Mouse (Mus musculus) kidney, embryonic 15.5 days (tissue): ENCODE results near the gene Ppm1n. TPM values are rescaled to one million over a fixed set of nuclear protein-coding genes. Genes with fewer than 3 reads are reported as not detected.
A peak's percentile ranks its signal among the peaks of the same experiment; 100 is the strongest.

Experiments
- ATAC-seq: fragments of 200-750 bp; cut with Nextera tagmentation; replicated peaks from 2 replicates; pipeline ENCODE4 v1.8.0; 2017; ENCODE audit warnings: moderate TSS enrichment; ENCODE audit not compliant: low FRiP score
- H3K27ac ChIP-seq: fragments of 300-500 bp; sonication (generic); 2 replicates; pipeline ENCODE4 v1.5.1; 2015; ENCODE audit warnings: mild to moderate bottlenecking, inconsistent platforms
- H3K27me3 ChIP-seq: fragments of 300-500 bp; sonication (generic); 2 replicates; pipeline ENCODE4 v1.6.1; 2015; ENCODE audit warnings: inconsistent platforms
- H3K36me3 ChIP-seq: fragments of 300-500 bp; sonication (generic); 2 replicates; pipeline ENCODE4 v1.6.1; 2015; ENCODE audit warnings: inconsistent platforms
- H3K4me1 ChIP-seq: fragments of 300-500 bp; sonication (generic); 2 replicates; pipeline ENCODE4 v1.6.1; 2015; ENCODE audit warnings: inconsistent platforms
- H3K4me2 ChIP-seq: fragments of 300-500 bp; sonication (generic); 2 replicates; pipeline ENCODE4 v1.6.1; 2015; ENCODE audit warnings: moderate library complexity, mild to moderate bottlenecking, inconsistent platforms
- H3K4me3 ChIP-seq: fragments of 300-500 bp; sonication (generic); replicated peaks from 2 replicates; pipeline ENCODE4 v1.5.1; 2015; ENCODE audit warnings: mild to moderate bottlenecking, inconsistent platforms
- H3K9ac ChIP-seq: fragments of 300-500 bp; sonication (generic); 2 replicates; pipeline ENCODE4 v1.6.1; 2015; ENCODE audit warnings: mild to moderate bottlenecking, inconsistent platforms
- H3K9me3 ChIP-seq: fragments of 300-500 bp; sonication (generic); replicated peaks from 2 replicates; pipeline ENCODE4 v1.6.1; 2016; ENCODE audit warnings: inconsistent platforms
- whole genome bisulfite sequencing: fragments of 180-500 bp; shearing (Covaris S2); methylation state at CpG from one replicate; pipeline ENCODE4 v1.1.7; 2015; ENCODE audit warnings: mixed read lengths; 5-methylcytosine and 5-hydroxymethylcytosine counted together
- polyA plus RNA-seq: library from polyadenylated mRNA; unstranded; fragments of >200 nt; fragmentation: Nextera tagmentation; extraction: Ambion mirVana; gene quantifications from 2 replicates; pipeline ENCODE4 v1.2.1, GENCODE M21; 2015

Ppm1n gene
- polyA plus RNA-seq, 1 experiment from 2014 or later, result 0.13 TPM

- H3K27me3 ChIP-seq, result peaks cover 68% of the 10 kb centered on the region
- H3K4me2 ChIP-seq, result no peak overlapping the region
- no peak for ATAC-seq
- WGBS, result 76% methylated on average over 7 of the region's 7 CpGs
- no peak overlapping the region for H3K4me3 ChIP-seq
- no peaks in the 10 kb centered on the region for H3K36me3 ChIP-seq
- H3K9me3 ChIP-seq, result no peaks in the 10 kb centered on the region
- no peak overlapping the region for H3K27ac ChIP-seq
- H3K9ac ChIP-seq, result no peak overlapping the region
- H3K4me1 ChIP-seq, result peaks cover 16% of the 10 kb centered on the region
Measured at GRCm38 (mm10) chr7:19318676-19319075, 38.8 kb upstream of the Ppm1n start.

GRCm38 (mm10) chr7:19318201-19318600 is 38.3 kb upstream of the Ppm1n start:
- H3K4me1 ChIP-seq, result peaks cover 16% of the 10 kb centered on the region

GRCm38 (mm10) chr7:19316451-19317161 is 36.7 kb upstream of the Ppm1n start:
- Histone ChIP-seq H3K36me3 (no peaks in the 10 kb centered on the region), H3K9me3 (no peaks in the 10 kb centered on the region), H3K4me2 (no peak overlapping the region), H3K27ac (no peak overlapping the region), H3K9ac (no peak overlapping the region), H3K27me3 (peaks cover 70% of the 10 kb centered on the region), H3K4me3 (no peak overlapping the region), H3K4me1 (peaks cover 16% of the 10 kb centered on the region)
- ATAC-seq, result no peak
- 61% methylated on average over 14 of the region's 14 CpGs for WGBS

More at GRCm38 (mm10) chr7:19318201-19318600, 38.3 kb upstream of the Ppm1n start:
- Histone ChIP-seq H3K4me2 (no peak overlapping the region), H3K4me3 (no peak overlapping the region), H3K36me3 (no peaks in the 10 kb centered on the region), H3K27ac (no peak overlapping the region), H3K9me3 (no peaks in the 10 kb centered on the region), H3K27me3 (peaks cover 72% of the 10 kb centered on the region), H3K9ac (no peak overlapping the region)
- 72% methylated on average over 2 of the region's 2 CpGs for WGBS
- ATAC-seq, result no peak

GRCm38 (mm10) chr7:19314033-19314432 is 34.2 kb upstream of the Ppm1n start:
- Histone ChIP-seq H3K4me1 (peaks cover 12% of the 10 kb centered on the region), H3K9ac (no peak overlapping the region), H3K27me3 (peaks cover 64% of the 10 kb centered on the region), H3K27ac (no peak overlapping the region), H3K4me2 (no peak overlapping the region), H3K36me3 (no peaks in the 10 kb centered on the region), H3K9me3 (no peaks in the 10 kb centered on the region), H3K4me3 (no peak overlapping the region)
- ATAC-seq, result no peak
- WGBS, result 56% methylated on average over 5 of the region's 5 CpGs

GRCm38 (mm10) chr7:19311991-19312390 is 32.1 kb upstream of the Ppm1n start:
- WGBS, result 43% methylated on average over 4 of the region's 4 CpGs

GRCm38 (mm10) chr7:19309884-19310641 is 30.2 kb upstream of the Ppm1n start, which contains the start of gene Fosb:
Fosb (minus strand) TSS chr7:19310051.
- 0 out of 2 replicates have a peak within 1 kb of the TSS, but pooled peaks have one; percentile 74 for H3K27ac ChIP-seq
- peak within 1 kb of the TSS; percentile 48 for H3K9ac ChIP-seq
- peaks cover 54% of the 10 kb centered on the region for H3K27me3 ChIP-seq
- 0% methylated on average over 48 of the region's 49 CpGs for WGBS
- peak within 1 kb of the TSS; percentile 76 for H3K4me3 ChIP-seq
- peaks cover 29% of the 10 kb centered on the region for H3K4me1 ChIP-seq
- ATAC-seq, result peak; percentile 83
- no peaks in the 10 kb centered on the region for H3K9me3 ChIP-seq
- H3K36me3 ChIP-seq, result no peaks in the 10 kb centered on the region
- peak within 1 kb of the TSS; percentile 93 for H3K4me2 ChIP-seq

More at GRCm38 (mm10) chr7:19311991-19312390, 32.1 kb upstream of the Ppm1n start:
- no peaks in the 10 kb centered on the region for H3K9me3 ChIP-seq
- no peak for ATAC-seq
- no peak overlapping the region for H3K4me3 ChIP-seq
- H3K4me2 ChIP-seq, result no peak overlapping the region
- no peak overlapping the region for H3K9ac ChIP-seq
- peaks cover 24% of the 10 kb centered on the region for H3K4me1 ChIP-seq
- H3K36me3 ChIP-seq, result no peaks in the 10 kb centered on the region
- H3K27me3 ChIP-seq, result peaks cover 52% of the 10 kb centered on the region
- no peak overlapping the region for H3K27ac ChIP-seq

GRCm38 (mm10) chr7:19309278-19309883 is 29.5 kb upstream of the Ppm1n start:
- H3K4me2 ChIP-seq, result peak overlapping the region; percentile 93
- H3K4me3 ChIP-seq, result peak overlapping the region; percentile 76
- H3K9ac ChIP-seq, result peak overlapping the region; percentile 38
- no peak overlapping the region for H3K27ac ChIP-seq
- 2% methylated on average over 48 of the region's 48 CpGs for WGBS
- no peaks in the 10 kb centered on the region for H3K9me3 ChIP-seq
- H3K36me3 ChIP-seq, result no peaks in the 10 kb centered on the region
- peaks cover 35% of the 10 kb centered on the region for H3K4me1 ChIP-seq
- H3K27me3 ChIP-seq, result peaks cover 55% of the 10 kb centered on the region
- no peak for ATAC-seq

- peaks cover 43% of the 10 kb centered on the region for H3K4me1 ChIP-seq
- H3K4me2 ChIP-seq, result peak overlapping the region; percentile 93
- WGBS, result under 1% methylated on average over 58 of the region's 58 CpGs
- ATAC-seq, result peak; percentile 85
- H3K27ac ChIP-seq, result peak overlapping the region; percentile 74
- no peaks in the 10 kb centered on the region for H3K36me3 ChIP-seq
- H3K9ac ChIP-seq, result peak overlapping the region; percentile 41
- H3K9me3 ChIP-seq, result no peaks in the 10 kb centered on the region
- peak overlapping the region; percentile 76 for H3K4me3 ChIP-seq
- H3K27me3 ChIP-seq, result peaks cover 57% of the 10 kb centered on the region
Measured at GRCm38 (mm10) chr7:19308454-19309277, 28.8 kb upstream of the Ppm1n start.

GRCm38 (mm10) chr7:19307739-19308453 is 28.0 kb upstream of the Ppm1n start:
- peak overlapping the region; percentile 41 for H3K9ac ChIP-seq
- peak overlapping the region; percentile 93 for H3K4me2 ChIP-seq
- H3K4me3 ChIP-seq, result peak overlapping the region; percentile 76
- H3K4me1 ChIP-seq, result peaks cover 48% of the 10 kb centered on the region
- no peaks in the 10 kb centered on the region for H3K36me3 ChIP-seq
- H3K27ac ChIP-seq, result peak overlapping the region; percentile 74
- 3% methylated on average over 18 of the region's 18 CpGs for WGBS
- peak; percentile 58 for ATAC-seq
- H3K9me3 ChIP-seq, result no peaks in the 10 kb centered on the region
- peaks cover 58% of the 10 kb centered on the region for H3K27me3 ChIP-seq

- 68% methylated on average over 25 of the region's 25 CpGs for WGBS
- no peak overlapping the region for H3K27ac ChIP-seq
- no peak for ATAC-seq
- H3K4me3 ChIP-seq, result no peak overlapping the region; the same call in 1 of the 2 replicates
- no peaks in the 10 kb centered on the region for H3K36me3 ChIP-seq
- peaks cover 49% of the 10 kb centered on the region for H3K4me1 ChIP-seq
- H3K9ac ChIP-seq, result no peak overlapping the region
- peaks cover 65% of the 10 kb centered on the region for H3K27me3 ChIP-seq
- H3K4me2 ChIP-seq, result peak overlapping the region; percentile 93
- no peaks in the 10 kb centered on the region for H3K9me3 ChIP-seq
Measured at GRCm38 (mm10) chr7:19306819-19307738, 27.2 kb upstream of the Ppm1n start.
